Mouse (Mus musculus) brain, embryonic 14.5 days (tissue): ENCODE data around the gene Rps4x.
"Not testable (repeated sequence)": the region's sequence is repeated elsewhere in the genome, so short reads cannot be mapped to it uniquely, and the experiment has no call there.

Source experiments
- CTCF ChIP-seq: fragments of 200-500 bp; IDR thresholded peaks from 2 replicates; pipeline ENCODE4 v1.5.1; 2012; ENCODE audit warnings: inconsistent platforms, mild to moderate bottlenecking, moderate library complexity, borderline replicate concordance; ENCODE audit not compliant: insufficient read depth, insufficient read length; ENCODE audit errors: extremely low read depth
- POLR2A ChIP-seq: fragments of 200-500 bp; IDR thresholded peaks from 2 replicates; pipeline ENCODE4 v1.6.1; 2012; ENCODE audit warnings: mild to moderate bottlenecking, inconsistent platforms, borderline replicate concordance; ENCODE audit not compliant: poor library complexity, insufficient read depth, insufficient read length, severe bottlenecking; ENCODE audit errors: extremely low read depth

GRCm38 (mm10) chrX:102215356-102215755 lies 26.2 kb upstream of the Rps4x start:
- not testable (repeated sequence) for TF ChIP-seq POLR2A
- peak; percentile 51; the same call in 1 of the 2 replicates for TF ChIP-seq CTCF
